Mouse (Mus musculus) effector memory CD4-positive, alpha-beta T cell, adult 7 months (primary cell): ENCODE results near the gene Dmac2. TPM values are rescaled to one million over a fixed set of nuclear protein-coding genes. Genes with fewer than 3 reads are reported as not detected.

ENCODE experiments used
- polyA plus RNA-seq: library from polyadenylated mRNA; unstranded; fragments of 100-300 nt; shearing (Covaris generic); gene quantifications from one replicate; pipeline ENCODE4 v1.2.1, GENCODE M21; 2017

Dmac2 gene
- polyA plus RNA-seq: 63.1 TPM

GRCm38 (mm10) chr7:25618865-25619721, at the start of gene Dmac2:
Gene Dmac2 (plus strand): TSS chr7:25619414.

GRCm38 (mm10) chr7:25615706-25616011, 3.6 kb upstream of the Dmac2 start, which contains the start of gene Erich4:
Gene Erich4 (minus strand): TSS chr7:25615892.

GRCm38 (mm10) chr7:25626509-25627430, 7.6 kb downstream of the Dmac2 start, which contains the start of gene B3gnt8:
Gene B3gnt8 (plus strand): TSS chr7:25626654.

GRCm38 (mm10) chr7:25658657-25659472, 39.7 kb downstream of the Dmac2 start, which contains the start of the genes Bckdha and Exosc5:
Gene Bckdha (minus strand): TSS chr7:25658981.
Gene Exosc5 (plus strand): TSS chr7:25659164.

GRCm38 (mm10) chr7:25674719-25675300, 55.6 kb downstream of the Dmac2 start, which contains the start of gene Tmem91:
Gene Tmem91 (minus strand): TSS chr7:25675166.

Other genes starting within 250 kb of the Dmac2 start
- not detected for gene Cnfn, start 249.7 kb upstream of the Dmac2 start, polyA plus RNA-seq
- gene Lipe, start 220.7 kb upstream of the Dmac2 start, polyA plus RNA-seq: 4.2 TPM
- not detected for gene Cxcl17, start 206.5 kb upstream of the Dmac2 start, polyA plus RNA-seq
- gene Ceacam1, start 141.8 kb upstream of the Dmac2 start, polyA plus RNA-seq: 0.18 TPM
- gene Ceacam2, start 79.6 kb upstream of the Dmac2 start, polyA plus RNA-seq: not detected
- gene Erich4, start 3.5 kb upstream of the Dmac2 start, polyA plus RNA-seq: not detected
- gene B3gnt8, start 7.2 kb downstream of the Dmac2 start, polyA plus RNA-seq: 0.30 TPM
- 40.9 TPM for gene Bckdha, start 39.6 kb downstream of the Dmac2 start, polyA plus RNA-seq
- gene Exosc5, start 39.8 kb downstream of the Dmac2 start, polyA plus RNA-seq: 49.3 TPM
- gene Tmem91, start 55.8 kb downstream of the Dmac2 start, polyA plus RNA-seq: 1.3 TPM
- gene B9d2, start 61.4 kb downstream of the Dmac2 start, polyA plus RNA-seq: 62.5 TPM
- 113 TPM for gene Tgfb1, start 67.6 kb downstream of the Dmac2 start, polyA plus RNA-seq
- 43.5 TPM for gene Ccdc97, start 99.7 kb downstream of the Dmac2 start, polyA plus RNA-seq
- gene Hnrnpul1, start 135.3 kb downstream of the Dmac2 start, polyA plus RNA-seq: 68.6 TPM
- gene Axl, start 169.3 kb downstream of the Dmac2 start, polyA plus RNA-seq: 5.8 TPM
- 9.5 TPM for gene Cyp2s1, start 197.5 kb downstream of the Dmac2 start, polyA plus RNA-seq